Mouse (Mus musculus): ENCODE measurements around the gene Lsp1. TPM values are rescaled to one million over a fixed set of nuclear protein-coding genes. Genes with fewer than 3 reads are reported as not detected.
A peak's percentile ranks its signal among the peaks of the same experiment; 100 is the strongest.

Lsp1 gene
- polyA plus RNA-seq, 1 experiment from 2014 or later, result 99.6 TPM

GRCm38 (mm10) chr7:142499010-142499721 is 38.6 kb downstream of the Lsp1 start:
- Histone ChIP-seq H3K9me3 (ENCODE audit: low read depth, low read length) (no peaks in the 10 kb centered on the region), H3K4me3 (ENCODE audit: low read depth, low read length) (no peak overlapping the region), H3K4me2 (no peak overlapping the region), H3K9ac (no peak overlapping the region), H3K4me1 (ENCODE audit: insufficient read depth) (0 out of 2 replicates have a peak, but pooled peaks cover 2% of the 10 kb centered on the region), H3K27me3 (ENCODE audit: insufficient read depth, low read length) (no peaks in the 10 kb centered on the region), H3K36me3 (ENCODE audit: insufficient read depth) (peaks cover 4% of the 10 kb centered on the region; the same call in 1 of the 2 replicates), H3K27ac (ENCODE audit: low read depth) (no peak overlapping the region; the same call in 1 of the 2 replicates)
- 54% methylated on average over 5 of the region's 5 CpGs for WGBS
- no peak for DNase-seq
- no peak for ATAC-seq (ENCODE audit: insufficient read depth)
- no peak for TF ChIP-seq CTCF (IDR thresholded peaks at IDR 0.05; ENCODE audit: low read depth)

- H3K9ac ChIP-seq, result no peak overlapping the region
- H3K4me3 ChIP-seq (ENCODE audit: low read depth, low read length), result no peak overlapping the region
- no peaks in the 10 kb centered on the region for H3K9me3 ChIP-seq (ENCODE audit: low read depth, low read length)
- no peak overlapping the region for H3K4me2 ChIP-seq
- DNase-seq, result no peak
- H3K36me3 ChIP-seq (ENCODE audit: insufficient read depth), result no peaks in the 10 kb centered on the region
- 91% methylated on average over 1 of the region's 1 CpGs for WGBS
- no peak for ATAC-seq (ENCODE audit: insufficient read depth)
- H3K4me1 ChIP-seq (ENCODE audit: insufficient read depth), result 0 out of 2 replicates have a peak, but pooled peaks cover 2% of the 10 kb centered on the region
- no peak overlapping the region for H3K27ac ChIP-seq (ENCODE audit: low read depth)
- H3K27me3 ChIP-seq (ENCODE audit: insufficient read depth, low read length), result no peaks in the 10 kb centered on the region
- no peak for TF ChIP-seq CTCF (IDR thresholded peaks at IDR 0.05; ENCODE audit: low read depth)
These were observed 39.4 kb downstream of the Lsp1 start for GRCm38 (mm10) chr7:142500032-142500431.

- 78% methylated on average over 4 of the region's 4 CpGs for WGBS
- H3K9ac ChIP-seq, result no peak overlapping the region
- H3K4me1 ChIP-seq (ENCODE audit: insufficient read depth), result peaks cover 16% of the 10 kb centered on the region
- H3K4me2 ChIP-seq, result no peak overlapping the region
- no peaks in the 10 kb centered on the region for H3K9me3 ChIP-seq (ENCODE audit: low read depth, low read length)
- no peak for DNase-seq
- no peak overlapping the region for H3K27ac ChIP-seq (ENCODE audit: low read depth)
- ATAC-seq (ENCODE audit: insufficient read depth), result no peak
- no peaks in the 10 kb centered on the region for H3K27me3 ChIP-seq (ENCODE audit: insufficient read depth, low read length)
- no peaks in the 10 kb centered on the region for H3K36me3 ChIP-seq (ENCODE audit: insufficient read depth)
- no peak overlapping the region for H3K4me3 ChIP-seq (ENCODE audit: low read depth, low read length)
- no peak for TF ChIP-seq CTCF (IDR thresholded peaks at IDR 0.05; ENCODE audit: low read depth)
These were observed 42.6 kb downstream of the Lsp1 start for GRCm38 (mm10) chr7:142503206-142503605.

- no peak for TF ChIP-seq CTCF (IDR thresholded peaks at IDR 0.05; ENCODE audit: low read depth)
- H3K36me3 ChIP-seq (ENCODE audit: insufficient read depth), result no peaks in the 10 kb centered on the region
- 0 out of 2 replicates have a peak overlapping the region, but pooled peaks have one; percentile 14 for H3K9ac ChIP-seq
- peaks cover 29% of the 10 kb centered on the region for H3K4me1 ChIP-seq (ENCODE audit: insufficient read depth)
- DNase-seq (no peak), ATAC-seq (ENCODE audit: insufficient read depth) (peak; percentile 36; the same call in 1 of the 2 replicates)
- no peak overlapping the region for H3K4me2 ChIP-seq
- H3K9me3 ChIP-seq (ENCODE audit: low read depth, low read length), result no peaks in the 10 kb centered on the region
- 26% methylated on average over 2 of the region's 2 CpGs for WGBS
- no peak overlapping the region for H3K4me3 ChIP-seq (ENCODE audit: low read depth, low read length)
- H3K27ac ChIP-seq (ENCODE audit: low read depth), result no peak overlapping the region
- H3K27me3 ChIP-seq (ENCODE audit: insufficient read depth, low read length), result no peaks in the 10 kb centered on the region
These were observed 45.3 kb downstream of the Lsp1 start for GRCm38 (mm10) chr7:142505942-142506341.

GRCm38 (mm10) chr7:142506501-142506900 is 45.9 kb downstream of the Lsp1 start:
- H3K27me3 ChIP-seq (ENCODE audit: insufficient read depth, low read length), result no peaks in the 10 kb centered on the region
- peak overlapping the region; percentile 6; the same call in 1 of the 2 replicates for H3K9ac ChIP-seq
- TF ChIP-seq CTCF (IDR thresholded peaks at IDR 0.05; ENCODE audit: low read depth), result no peak
- H3K4me3 ChIP-seq (ENCODE audit: low read depth, low read length), result no peak overlapping the region
- ATAC-seq (ENCODE audit: insufficient read depth), result peak; percentile 28; the same call in 1 of the 2 replicates
- DNase-seq, result peak; percentile 26
- 0 out of 2 replicates have a peak overlapping the region, but pooled peaks have one; percentile 6 for H3K27ac ChIP-seq (ENCODE audit: low read depth)
- H3K36me3 ChIP-seq (ENCODE audit: insufficient read depth), result no peaks in the 10 kb centered on the region
- H3K4me1 ChIP-seq (ENCODE audit: insufficient read depth), result peaks cover 32% of the 10 kb centered on the region
- no peak overlapping the region for H3K4me2 ChIP-seq
- H3K9me3 ChIP-seq (ENCODE audit: low read depth, low read length), result no peaks in the 10 kb centered on the region
- WGBS, result 39% methylated on average over 4 of the region's 4 CpGs

- Histone ChIP-seq H3K27ac (ENCODE audit: low read depth) (no peak overlapping the region), H3K36me3 (ENCODE audit: insufficient read depth) (no peaks in the 10 kb centered on the region), H3K9ac (no peak overlapping the region), H3K4me1 (ENCODE audit: insufficient read depth) (peaks cover 32% of the 10 kb centered on the region), H3K27me3 (ENCODE audit: insufficient read depth, low read length) (no peaks in the 10 kb centered on the region), H3K4me3 (ENCODE audit: low read depth, low read length) (no peak overlapping the region), H3K9me3 (ENCODE audit: low read depth, low read length) (no peaks in the 10 kb centered on the region), H3K4me2 (no peak overlapping the region)
- DNase-seq, result no peak
- no peak for ATAC-seq (ENCODE audit: insufficient read depth)
- no peak for TF ChIP-seq CTCF (IDR thresholded peaks at IDR 0.05; ENCODE audit: low read depth)
- WGBS, result 93% methylated on average over 9 of the region's 9 CpGs
These were observed 46.8 kb downstream of the Lsp1 start for GRCm38 (mm10) chr7:142507453-142507852.

- no peaks in the 10 kb centered on the region for H3K27me3 ChIP-seq (ENCODE audit: insufficient read depth, low read length)
- H3K36me3 ChIP-seq (ENCODE audit: insufficient read depth), result no peaks in the 10 kb centered on the region
- H3K4me3 ChIP-seq (ENCODE audit: low read depth, low read length), result no peak overlapping the region
- H3K9ac ChIP-seq, result no peak overlapping the region
- TF ChIP-seq CTCF (IDR thresholded peaks at IDR 0.05; ENCODE audit: low read depth), result no peak
- WGBS, result 15% methylated on average over 14 of the region's 14 CpGs
- ATAC-seq (ENCODE audit: insufficient read depth) (no peak), DNase-seq (peak; percentile 59)
- peaks cover 32% of the 10 kb centered on the region for H3K4me1 ChIP-seq (ENCODE audit: insufficient read depth)
- no peak overlapping the region for H3K4me2 ChIP-seq
- no peaks in the 10 kb centered on the region for H3K9me3 ChIP-seq (ENCODE audit: low read depth, low read length)
- peak overlapping the region; percentile 88 for H3K27ac ChIP-seq (ENCODE audit: low read depth)
These were observed 48.9 kb downstream of the Lsp1 start for GRCm38 (mm10) chr7:142509518-142509917.
